Mouse (Mus musculus): ENCODE data around the gene Bola1. TPM values are rescaled to one million over a fixed set of nuclear protein-coding genes. Genes with fewer than 3 reads are reported as not detected.
A peak's percentile ranks its signal among the peaks of the same experiment; 100 is the strongest.

Bola1 gene
- polyA plus RNA-seq, 1 experiment from 2014 or later: 55.7 TPM

- DNase-seq (ENCODE audit: low spot score) (peak; percentile 98), ATAC-seq (ENCODE audit: low read depth) (peak; percentile 90)
- Histone ChIP-seq H3K9ac (ENCODE audit: low read depth, low read length) (peak within 1 kb of the TSS; percentile 83), H3K9me3 (ENCODE audit: control insufficient read depth, low read length) (no peaks in the 10 kb centered on the region), H3K4me3 (ENCODE audit: low read depth, low read length) (peak within 1 kb of the TSS; percentile 59), H3K36me3 (ENCODE audit: control insufficient read depth, insufficient read depth, low read length) (no peaks in the 10 kb centered on the region), H3K27ac (replicated peaks; ENCODE audit: low read depth, low read length) (peak within 1 kb of the TSS; percentile 99), H3K4me2 (ENCODE audit: low read depth, low read length) (peak within 1 kb of the TSS; percentile 76), H3K4me1 (ENCODE audit: control insufficient read depth, insufficient read depth, low read length) (peaks cover 17% of the 10 kb centered on the region), H3K27me3 (replicated peaks; ENCODE audit: control insufficient read depth, insufficient read depth, low read length) (no peaks in the 10 kb centered on the region)
- WGBS: under 1% methylated on average over 31 of the region's 40 CpGs
Measured at GRCm38 (mm10) chr3:96262979-96263550, 43.6 kb upstream of the Bola1 start, which contains the start of gene Hist2h4. Hist2h4 (minus strand) TSS chr3:96263311.

DNA sequence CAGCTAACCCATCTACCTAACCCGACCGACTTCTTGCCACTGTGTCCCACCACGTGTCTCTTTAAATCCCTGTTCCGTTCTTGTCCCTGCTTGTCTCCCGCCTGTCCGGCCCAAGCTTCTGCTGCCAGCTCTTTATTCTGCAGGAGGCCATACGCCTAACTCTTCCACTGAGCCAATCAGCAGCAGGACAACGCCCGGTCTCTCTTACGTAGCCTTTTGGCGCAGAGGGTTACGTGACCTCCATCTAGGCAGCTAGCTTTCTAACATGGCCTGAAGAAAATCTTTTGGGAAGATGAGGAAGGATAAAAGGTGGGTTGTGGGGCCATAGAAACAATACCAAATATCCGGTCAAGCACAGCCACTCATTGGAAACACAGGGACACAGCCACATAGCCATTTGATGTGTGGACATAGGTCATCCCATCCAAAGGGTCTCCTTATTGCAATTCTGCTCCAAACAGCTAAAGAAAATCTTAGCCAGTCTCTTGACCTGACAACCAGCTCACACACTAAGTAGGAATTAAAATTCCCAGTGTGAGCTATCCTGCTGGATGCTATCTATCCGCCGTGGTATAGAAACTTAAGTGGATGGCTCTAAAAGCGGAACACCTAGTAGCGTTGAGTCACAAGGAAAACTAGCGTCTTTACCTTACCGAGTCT lies 42.8 kb upstream of the Bola1 start:
- Histone ChIP-seq H3K27ac (replicated peaks; ENCODE audit: low read depth, low read length) (peak overlapping the region; percentile 99), H3K4me2 (ENCODE audit: low read depth, low read length) (peak overlapping the region; percentile 76), H3K36me3 (ENCODE audit: control insufficient read depth, insufficient read depth, low read length) (no peaks in the 10 kb centered on the region), H3K27me3 (replicated peaks; ENCODE audit: control insufficient read depth, insufficient read depth, low read length) (no peaks in the 10 kb centered on the region), H3K4me3 (ENCODE audit: low read depth, low read length) (peak overlapping the region; percentile 59), H3K9me3 (ENCODE audit: control insufficient read depth, low read length) (no peaks in the 10 kb centered on the region), H3K4me1 (ENCODE audit: control insufficient read depth, insufficient read depth, low read length) (peaks cover 15% of the 10 kb centered on the region), H3K9ac (ENCODE audit: low read depth, low read length) (peak overlapping the region; percentile 83)
- ATAC-seq (ENCODE audit: low read depth) (peak; percentile 85), DNase-seq (ENCODE audit: low spot score) (peak; percentile 95)
- WGBS: under 1% methylated on average over 19 of the region's 19 CpGs

- H3K9me3 ChIP-seq (ENCODE audit: control insufficient read depth, low read length): no peaks in the 10 kb centered on the region
- peaks cover 15% of the 10 kb centered on the region for H3K4me1 ChIP-seq (ENCODE audit: control insufficient read depth, insufficient read depth, low read length)
- peak overlapping the region; percentile 76 for H3K4me2 ChIP-seq (ENCODE audit: low read depth, low read length)
- no peaks in the 10 kb centered on the region for H3K27me3 ChIP-seq (replicated peaks; ENCODE audit: control insufficient read depth, insufficient read depth, low read length)
- no peaks in the 10 kb centered on the region for H3K36me3 ChIP-seq (ENCODE audit: control insufficient read depth, insufficient read depth, low read length)
- peak overlapping the region; percentile 83; the same call in 1 of the 2 replicates for H3K9ac ChIP-seq (ENCODE audit: low read depth, low read length)
- no peak for DNase-seq (ENCODE audit: low spot score)
- no peak for ATAC-seq (ENCODE audit: low read depth)
- H3K4me3 ChIP-seq (ENCODE audit: low read depth, low read length): peak overlapping the region; percentile 59
- WGBS: 53% methylated on average over 3 of the region's 3 CpGs
- H3K27ac ChIP-seq (replicated peaks; ENCODE audit: low read depth, low read length): peak overlapping the region; percentile 99
Measured at GRCm38 (mm10) chr3:96261623-96262022, 42.1 kb upstream of the Bola1 start.

DNA sequence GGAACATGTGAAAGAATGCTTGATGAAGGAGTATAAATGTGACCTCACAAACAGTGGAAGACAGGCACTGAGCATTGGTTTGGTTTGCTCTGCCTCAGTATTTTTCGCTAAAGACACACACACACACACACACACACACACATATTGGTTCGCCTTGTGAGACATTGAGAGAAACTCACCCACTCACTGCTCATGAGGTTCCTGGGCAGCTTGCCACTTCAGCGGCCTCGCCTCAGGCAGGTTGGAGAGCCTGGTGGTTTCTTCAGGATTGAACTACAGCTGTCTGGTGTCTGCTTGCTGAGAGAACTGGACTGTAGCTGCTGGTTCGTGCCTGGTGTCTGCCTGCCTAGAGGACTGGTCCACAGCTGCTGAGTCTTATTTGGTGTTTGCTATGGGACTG lies 40.7 kb upstream of the Bola1 start:
- 92% methylated on average over 5 of the region's 5 CpGs for WGBS
- H3K4me2 ChIP-seq (ENCODE audit: low read depth, low read length): no peak overlapping the region
- H3K27ac ChIP-seq (replicated peaks; ENCODE audit: low read depth, low read length): no peak overlapping the region
- no peaks in the 10 kb centered on the region for H3K27me3 ChIP-seq (replicated peaks; ENCODE audit: control insufficient read depth, insufficient read depth, low read length)
- H3K9me3 ChIP-seq (ENCODE audit: control insufficient read depth, low read length): no peaks in the 10 kb centered on the region
- no peaks in the 10 kb centered on the region for H3K36me3 ChIP-seq (ENCODE audit: control insufficient read depth, insufficient read depth, low read length)
- H3K9ac ChIP-seq (ENCODE audit: low read depth, low read length): no peak overlapping the region
- ATAC-seq (ENCODE audit: low read depth): no peak
- H3K4me1 ChIP-seq (ENCODE audit: control insufficient read depth, insufficient read depth, low read length): peaks cover 15% of the 10 kb centered on the region
- DNase-seq (ENCODE audit: low spot score): no peak
- H3K4me3 ChIP-seq (ENCODE audit: low read depth, low read length): no peak overlapping the region

GRCm38 (mm10) chr3:96257190-96257589 lies 37.7 kb upstream of the Bola1 start:
- Histone ChIP-seq H3K27me3 (replicated peaks; ENCODE audit: control insufficient read depth, insufficient read depth, low read length) (no peaks in the 10 kb centered on the region), H3K9ac (ENCODE audit: low read depth, low read length) (no peak overlapping the region), H3K27ac (replicated peaks; ENCODE audit: low read depth, low read length) (no peak overlapping the region), H3K4me3 (ENCODE audit: low read depth, low read length) (no peak overlapping the region), H3K4me1 (ENCODE audit: control insufficient read depth, insufficient read depth, low read length) (peaks cover 3% of the 10 kb centered on the region; the same call in 1 of the 2 replicates), H3K36me3 (ENCODE audit: control insufficient read depth, insufficient read depth, low read length) (no peaks in the 10 kb centered on the region), H3K4me2 (ENCODE audit: low read depth, low read length) (no peak overlapping the region), H3K9me3 (ENCODE audit: control insufficient read depth, low read length) (no peaks in the 10 kb centered on the region)
- ATAC-seq (ENCODE audit: low read depth) (no peak), DNase-seq (ENCODE audit: low spot score) (no peak)
- WGBS: 61% methylated on average over 3 of the region's 3 CpGs

GRCm38 (mm10) chr3:96255926-96256593 lies 36.6 kb upstream of the Bola1 start:
- WGBS: 67% methylated on average over 5 of the region's 5 CpGs
- H3K27ac ChIP-seq (replicated peaks; ENCODE audit: low read depth, low read length): no peak overlapping the region

GRCm38 (mm10) chr3:96254683-96255355 lies 35.3 kb upstream of the Bola1 start:
- 37% methylated on average over 10 of the region's 10 CpGs for WGBS
- H3K27me3 ChIP-seq (replicated peaks; ENCODE audit: control insufficient read depth, insufficient read depth, low read length): no peaks in the 10 kb centered on the region
- no peak overlapping the region for H3K4me3 ChIP-seq (ENCODE audit: low read depth, low read length)
- H3K9ac ChIP-seq (ENCODE audit: low read depth, low read length): no peak overlapping the region
- H3K4me2 ChIP-seq (ENCODE audit: low read depth, low read length): no peak overlapping the region
- no peaks in the 10 kb centered on the region for H3K9me3 ChIP-seq (ENCODE audit: control insufficient read depth, low read length)
- peak; percentile 75 for DNase-seq (ENCODE audit: low spot score)
- ATAC-seq (ENCODE audit: low read depth): peak; percentile 70; the same call in 1 of the 2 replicates
- H3K36me3 ChIP-seq (ENCODE audit: control insufficient read depth, insufficient read depth, low read length): no peaks in the 10 kb centered on the region
- 0 out of 2 replicates have a peak, but pooled peaks cover 3% of the 10 kb centered on the region for H3K4me1 ChIP-seq (ENCODE audit: control insufficient read depth, insufficient read depth, low read length)
- no peak overlapping the region for H3K27ac ChIP-seq (replicated peaks; ENCODE audit: low read depth, low read length)

More at GRCm38 (mm10) chr3:96255926-96256593, 36.6 kb upstream of the Bola1 start:
- DNase-seq (ENCODE audit: low spot score) (no peak), ATAC-seq (ENCODE audit: low read depth) (no peak)
- Histone ChIP-seq H3K9me3 (ENCODE audit: control insufficient read depth, low read length) (no peaks in the 10 kb centered on the region), H3K27me3 (replicated peaks; ENCODE audit: control insufficient read depth, insufficient read depth, low read length) (no peaks in the 10 kb centered on the region), H3K4me2 (ENCODE audit: low read depth, low read length) (no peak overlapping the region), H3K4me3 (ENCODE audit: low read depth, low read length) (no peak overlapping the region), H3K4me1 (ENCODE audit: control insufficient read depth, insufficient read depth, low read length) (no peaks in the 10 kb centered on the region), H3K36me3 (ENCODE audit: control insufficient read depth, insufficient read depth, low read length) (no peaks in the 10 kb centered on the region), H3K9ac (ENCODE audit: low read depth, low read length) (no peak overlapping the region)

DNA sequence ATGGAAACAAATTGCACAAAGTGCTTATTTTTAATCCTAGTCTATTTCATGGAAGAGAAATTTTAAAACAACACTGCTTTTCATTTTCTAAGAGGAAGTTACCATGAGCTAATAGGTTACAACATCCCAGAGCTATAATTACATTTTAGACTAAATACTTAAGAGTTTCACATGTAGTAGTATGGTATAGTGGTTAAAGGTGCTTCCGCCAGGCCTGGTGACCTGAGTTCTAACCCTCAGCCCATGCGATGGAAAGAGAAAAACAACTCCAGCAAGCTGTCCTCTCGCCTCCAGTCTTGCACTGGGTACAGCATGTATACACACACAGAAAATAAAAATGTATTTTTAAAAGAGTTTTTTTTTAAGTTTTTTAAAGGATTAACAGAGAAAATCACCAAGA lies 32.3 kb upstream of the Bola1 start:
- ATAC-seq (ENCODE audit: low read depth) (no peak), DNase-seq (ENCODE audit: low spot score) (no peak)
- no peaks in the 10 kb centered on the region for H3K9me3 ChIP-seq (ENCODE audit: control insufficient read depth, low read length)
- no peak overlapping the region for H3K4me3 ChIP-seq (ENCODE audit: low read depth, low read length)
- WGBS: 79% methylated on average over 3 of the region's 3 CpGs
- no peak overlapping the region for H3K4me2 ChIP-seq (ENCODE audit: low read depth, low read length)
- no peak overlapping the region for H3K9ac ChIP-seq (ENCODE audit: low read depth, low read length)
- no peak overlapping the region for H3K27ac ChIP-seq (replicated peaks; ENCODE audit: low read depth, low read length)
- no peaks in the 10 kb centered on the region for H3K27me3 ChIP-seq (replicated peaks; ENCODE audit: control insufficient read depth, insufficient read depth, low read length)
- peaks cover 6% of the 10 kb centered on the region; the same call in 1 of the 2 replicates for H3K4me1 ChIP-seq (ENCODE audit: control insufficient read depth, insufficient read depth, low read length)
- no peaks in the 10 kb centered on the region for H3K36me3 ChIP-seq (ENCODE audit: control insufficient read depth, insufficient read depth, low read length)
